In the genomic region with DNA sequence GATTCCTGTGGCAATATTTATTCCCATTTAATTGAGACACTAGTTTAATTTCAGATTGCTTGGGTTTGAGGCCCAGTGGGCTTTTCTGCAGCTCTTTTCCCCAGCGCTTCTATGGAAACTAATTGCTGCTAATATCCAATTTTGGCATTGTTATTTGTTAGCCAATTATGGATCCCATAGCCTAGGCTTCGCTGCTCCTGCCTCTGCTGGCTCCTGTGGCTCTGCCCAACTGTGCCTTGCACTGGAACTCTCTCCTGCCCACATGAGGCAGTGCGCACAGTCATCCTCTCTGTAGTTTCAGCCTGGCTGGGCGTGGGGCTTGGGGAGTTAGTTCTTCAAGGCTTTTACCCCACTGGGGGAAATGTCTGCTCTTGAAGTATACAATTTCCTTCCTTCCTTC, we compare ENCODE assay signal across 13 mouse cellular contexts.
DNase-seq lines count a peak whose midpoint lies in the region; ATAC-seq and TF ChIP-seq lines count a peak whose summit lies in the region.
"Had no signal": no experiment of that assay in that cellular context is flagged by ENCODE, and none has a peak within 500 bp of the region (broad histone marks: within the 10 kb centered on the region; RNA-seq: fewer than 3 reads in every experiment).

No protein-coding gene starts in this region.

- peak; percentile 42 to 53 for DNase-seq in cerebellum, adult 2 months
- DNase-seq in cerebellum, postnatal 4 days (ENCODE audit: low spot score in 2 of 2), result no peak
- no peak for DNase-seq in neural tube, embryonic 10.5 days (ENCODE audit: extremely low spot score, low spot score)
- no peak for DNase-seq in embryo, embryonic 10 days (ENCODE audit: low spot score)
- DNase-seq in gastrocnemius, adult 8-10 months (ENCODE audit: low spot score in 2 of 2), result no peak
- DNase-seq: kidney, adult 2 months; kidney, postnatal 4 days; thymus, adult 2 months had no signal

- H3K9me3 ChIP-seq in neural tube, embryonic 12.5 days, result no peaks in the 10 kb centered on the region
- H3K9me3 ChIP-seq in hindbrain, embryonic 12.5 days (replicated peaks), result no peaks in the 10 kb centered on the region
- H3K9me3 ChIP-seq in neural tube, embryonic 14.5 days (ENCODE audit: control insufficient read depth, low read length), result no peaks in the 10 kb centered on the region
- H3K9me3 ChIP-seq: G1E had no signal

- WGBS in cerebellum, adult 2 months, result 64% methylated on average over 4 of the region's 4 CpGs
- 80% methylated on average over 4 of the region's 4 CpGs for WGBS in neural tube, embryonic 12.5 days
- WGBS in hindbrain, embryonic 12.5 days, result 68% methylated on average over 4 of the region's 4 CpGs
- WGBS in neural tube, embryonic 14.5 days, result 49% methylated on average over 4 of the region's 4 CpGs

- H3K4me1 ChIP-seq in cerebellum, adult 2 months (ENCODE audit: control insufficient read depth, insufficient read depth, low read length), result peaks cover 21% of the 10 kb centered on the region
- H3K4me1 ChIP-seq in neural tube, embryonic 12.5 days, result peaks cover 26% of the 10 kb centered on the region
- H3K4me1 ChIP-seq in hindbrain, embryonic 12.5 days, result peaks cover 46% of the 10 kb centered on the region
- peaks cover 22% of the 10 kb centered on the region for H3K4me1 ChIP-seq in neural tube, embryonic 14.5 days (ENCODE audit: control insufficient read depth, insufficient read depth, low read length)

- no peaks in the 10 kb centered on the region for H3K27me3 ChIP-seq in cerebellum, adult 2 months (ENCODE audit: control insufficient read depth, insufficient read depth, low read length)
- no peaks in the 10 kb centered on the region; the same call in 1 of the 2 replicates for H3K27me3 ChIP-seq in neural tube, embryonic 12.5 days (replicated peaks)
- H3K27me3 ChIP-seq in hindbrain, embryonic 12.5 days, result peaks cover 10% of the 10 kb centered on the region
- no peaks in the 10 kb centered on the region for H3K27me3 ChIP-seq in neural tube, embryonic 14.5 days (ENCODE audit: control insufficient read depth, insufficient read depth, low read length)

- H3K4me2 ChIP-seq in neural tube, embryonic 12.5 days (replicated peaks), result no peak overlapping the region
- H3K4me2 ChIP-seq in hindbrain, embryonic 12.5 days (replicated peaks), result no peak overlapping the region
- H3K4me2 ChIP-seq in neural tube, embryonic 14.5 days (ENCODE audit: low read depth, low read length), result no peak overlapping the region

- peak overlapping the region; percentile 86 for H3K27ac ChIP-seq in cerebellum, adult 2 months (ENCODE audit: insufficient read depth, low read length)
- peak overlapping the region; percentile 70; the same call in 1 of the 2 replicates for H3K27ac ChIP-seq in neural tube, embryonic 12.5 days
- H3K27ac ChIP-seq in hindbrain, embryonic 12.5 days, result peak overlapping the region; percentile 99
- peak overlapping the region; percentile 100 for H3K27ac ChIP-seq in neural tube, embryonic 14.5 days (ENCODE audit: low read depth, low read length)
- H3K27ac ChIP-seq: liver, embryonic 14.5 days had no signal

- ATAC-seq in neural tube, embryonic 12.5 days (ENCODE audit: low FRiP score, low read depth), result no peak
- no peak for ATAC-seq in hindbrain, embryonic 12.5 days (ENCODE audit: low FRiP score)
- peak; percentile 32; the same call in 1 of the 2 replicates for ATAC-seq in neural tube, embryonic 14.5 days (ENCODE audit: low read depth)

- no peak for TF ChIP-seq CTCF in cerebellum, adult 2 months (IDR thresholded peaks at IDR 0.05; ENCODE audit: borderline replicate concordance, insufficient read depth, low read depth, low read length)

- 0 out of 2 replicates have a peak, but pooled peaks have one; percentile 18 for TF ChIP-seq POLR2A in cerebellum, adult 2 months (IDR thresholded peaks at IDR 0.05; ENCODE audit: borderline replicate concordance, insufficient read depth, low read length)

- H3K36me3 ChIP-seq in neural tube, embryonic 12.5 days, result no peaks in the 10 kb centered on the region; the same call in 1 of the 2 replicates
- peaks cover 9% of the 10 kb centered on the region for H3K36me3 ChIP-seq in hindbrain, embryonic 12.5 days
- peaks cover 9% of the 10 kb centered on the region for H3K36me3 ChIP-seq in neural tube, embryonic 14.5 days (ENCODE audit: control insufficient read depth, insufficient read depth, low read length)
- H3K36me3 ChIP-seq: G1E had no signal

- no peak overlapping the region for H3K4me3 ChIP-seq in cerebellum, adult 2 months (replicated peaks; ENCODE audit: insufficient read depth, low read depth, low read length)
- no peak overlapping the region for H3K4me3 ChIP-seq in neural tube, embryonic 12.5 days
- H3K4me3 ChIP-seq in hindbrain, embryonic 12.5 days, result no peak overlapping the region
- H3K4me3 ChIP-seq in neural tube, embryonic 14.5 days (ENCODE audit: low read depth, low read length), result no peak overlapping the region

- no peak overlapping the region for H3K9ac ChIP-seq in neural tube, embryonic 12.5 days
- H3K9ac ChIP-seq in hindbrain, embryonic 12.5 days, result no peak overlapping the region
- 0 out of 2 replicates have a peak overlapping the region, but pooled peaks have one; percentile 22 for H3K9ac ChIP-seq in neural tube, embryonic 14.5 days (replicated peaks; ENCODE audit: low read depth, low read length)
- H3K9ac ChIP-seq: liver, embryonic 14.5 days had no signal

Comparison
In these comparisons a context has a peak if more than half of its experiments do, and no peak if none do; other contexts are left out.
1. DNase-seq: peak in cerebellum, adult 2 months (2 of 2); none in cerebellum, postnatal 4 days (0 of 2), neural tube, embryonic 10.5 days (single experiment), embryo, embryonic 10 days (single experiment) and gastrocnemius, adult 8-10 months (0 of 2).
2. Peak in every context shown above with its lines, with median percentiles within 50 percentile points of each other: H3K27ac ChIP-seq.